Mouse (Mus musculus) C2C12 (cell line): ENCODE measurements around the gene Cecr2.

Experiments
- CTCF ChIP-seq: IDR thresholded peaks from one replicate; pipeline ENCODE4 v1.5.1; 2011; ENCODE audit not compliant: control insufficient read depth, insufficient read depth, insufficient read length
- USF1 ChIP-seq: IDR thresholded peaks from one replicate; pipeline ENCODE4 v1.6.1; 2011; ENCODE audit warnings: low read depth, mild to moderate bottlenecking, control low read depth, moderate library complexity

GRCm38 (mm10) chr6:120798905-120799304 lies 132.7 kb downstream of the Cecr2 start:
- no peak for TF ChIP-seq CTCF
- no peak for TF ChIP-seq USF1
